In the genomic region with DNA sequence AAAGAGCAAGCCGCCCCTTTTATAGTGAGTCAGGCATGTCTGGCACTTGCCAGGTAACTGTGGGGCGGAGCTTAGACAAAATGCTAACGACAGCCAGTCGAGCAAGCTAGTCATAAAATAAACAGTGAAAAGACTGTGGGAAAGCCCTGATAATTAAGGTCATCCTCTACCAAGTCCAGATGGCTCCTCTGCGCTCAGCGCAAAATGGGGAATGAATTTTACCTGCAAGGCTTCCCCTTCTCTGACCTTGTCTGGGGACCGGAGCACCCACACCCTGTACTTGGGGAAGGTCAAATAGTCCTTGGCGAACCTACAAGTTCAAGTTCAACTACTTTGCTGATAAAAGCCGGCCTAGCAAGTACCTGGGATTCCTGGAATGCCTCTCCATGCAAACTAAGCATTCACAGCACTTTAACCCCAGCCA, we compare ENCODE assay signal across 7 mouse cellular contexts.
DNase-seq lines count a peak whose midpoint lies in the region.

No protein-coding gene starts in this region.

- peak; percentile 39 to 48 for DNase-seq in urinary bladder, adult 18-20 months (ENCODE audit: low spot score in 2 of 2)
- DNase-seq in urinary bladder, postnatal 10 days (ENCODE audit: low spot score): no peak
- peak; percentile 81 for DNase-seq in kidney, adult 9 months
- DNase-seq in lung, postnatal 25 days (ENCODE audit: low spot score): peak; percentile 73
- no peak for DNase-seq in testis, postnatal 14 days (ENCODE audit: low spot score)
- DNase-seq in spleen, postnatal 14 days (ENCODE audit: low spot score in 2 of 2): no peak
- no peak for DNase-seq in thymus, adult 18-20 months

Comparison
In these comparisons a context has a peak if more than half of its experiments do, and no peak if none do; other contexts are left out.
1. DNase-seq: peak in urinary bladder, adult 18-20 months (2 of 2), kidney, adult 9 months (single experiment) and lung, postnatal 25 days (single experiment); none in urinary bladder, postnatal 10 days (single experiment), testis, postnatal 14 days (single experiment), spleen, postnatal 14 days (0 of 2) and thymus, adult 18-20 months (0 of 2).